Mouse (Mus musculus): ENCODE results near the gene Trnau1ap.
A peak's percentile ranks its signal among the peaks of the same experiment; 100 is the strongest.

Trnau1ap gene

GRCm38 (mm10) chr4:132329115-132329834 is at the start of gene Trnau1ap:
Gene Trnau1ap (minus strand): TSS chr4:132329538.
- peak; percentile 81 for DNase-seq

- no peak for DNase-seq
These were observed 44.5 kb upstream of the Trnau1ap start for GRCm38 (mm10) chr4:132373820-132374219.

- DNase-seq: no peak
These were observed 40.8 kb upstream of the Trnau1ap start for GRCm38 (mm10) chr4:132369953-132370750.

- no peak for DNase-seq
These were observed 38.3 kb upstream of the Trnau1ap start for GRCm38 (mm10) chr4:132367480-132368201.

- no peak for DNase-seq
These were observed 36.2 kb upstream of the Trnau1ap start for GRCm38 (mm10) chr4:132365450-132366060.

GRCm38 (mm10) chr4:132363487-132363886 is 34.1 kb upstream of the Trnau1ap start:
- no peak for DNase-seq

- DNase-seq: no peak
These were observed 30.2 kb upstream of the Trnau1ap start for GRCm38 (mm10) chr4:132359510-132359909.

GRCm38 (mm10) chr4:132356170-132356569 is 26.8 kb upstream of the Trnau1ap start:
- DNase-seq: no peak

GRCm38 (mm10) chr4:132355403-132355802 is 26.1 kb upstream of the Trnau1ap start:
- DNase-seq: no peak

- peak; percentile 19 for DNase-seq
These were observed 25.2 kb upstream of the Trnau1ap start for GRCm38 (mm10) chr4:132354571-132354970.

- DNase-seq: peak; percentile 80
These were observed 24.1 kb upstream of the Trnau1ap start, which contains the start of gene Rcc1 for GRCm38 (mm10) chr4:132353481-132353885. Gene Rcc1 (minus strand): TSS chr4:132353605.

GRCm38 (mm10) chr4:132352739-132353138 is 23.4 kb upstream of the Trnau1ap start:
- DNase-seq: no peak

GRCm38 (mm10) chr4:132351401-132351800 is 22.1 kb upstream of the Trnau1ap start:
- no peak for DNase-seq

GRCm38 (mm10) chr4:132350854-132351253 is 21.5 kb upstream of the Trnau1ap start:
- DNase-seq: no peak

- no peak for DNase-seq
These were observed 20.9 kb upstream of the Trnau1ap start for GRCm38 (mm10) chr4:132350123-132350740.

GRCm38 (mm10) chr4:132349495-132350122 is 20.3 kb upstream of the Trnau1ap start:
- no peak for DNase-seq

GRCm38 (mm10) chr4:132346661-132347060 is 17.3 kb upstream of the Trnau1ap start:
- no peak for DNase-seq

- no peak for DNase-seq
These were observed 16.9 kb upstream of the Trnau1ap start for GRCm38 (mm10) chr4:132346261-132346660.

GRCm38 (mm10) chr4:132345843-132346212 is 16.5 kb upstream of the Trnau1ap start:
- DNase-seq: no peak

GRCm38 (mm10) chr4:132345135-132345842 is 16.0 kb upstream of the Trnau1ap start:
- peak; percentile 97 for DNase-seq

All from right cerebral cortex, postnatal 4 days (tissue).